Mouse (Mus musculus) left cerebral cortex, adult 8-10 months (tissue): ENCODE data around the gene Olfr1216. TPM values are rescaled to one million over a fixed set of nuclear protein-coding genes. Genes with fewer than 3 reads are reported as not detected.
"Not testable (repeated sequence)": the region's sequence is repeated elsewhere in the genome, so short reads cannot be mapped to it uniquely, and the experiment has no call there.

Experiments used
- DNase-seq, 2 experiments: peaks; one replicate each; pipeline ENCODE4 v3.0.0; 2022; ENCODE audit warnings: low spot score in 2 of 2
- total RNA-seq, 4 experiments: library from RNA; stranded (reverse); gene quantifications; 2 replicates each; pipeline ENCODE4 v1.2.4; 2022

Gene Olfr1216
- total RNA-seq: not detected

GRCm38 (mm10) chr2:89018240-89018639, at the start of gene Olfr1216:
Gene Olfr1216 (minus strand): TSS chr2:89018340.
- DNase-seq: no peak

GRCm38 (mm10) chr2:89061087-89061486, 42.9 kb upstream of the Olfr1216 start, which contains the start of gene Olfr1218:
Gene Olfr1218 (minus strand): TSS chr2:89061187.
- DNase-seq: no peak

GRCm38 (mm10) chr2:89031965-89032364, 13.8 kb upstream of the Olfr1216 start, which contains the start of gene Olfr1217:
Gene Olfr1217 (minus strand): TSS chr2:89032065.
- no peak for DNase-seq

GRCm38 (mm10) chr2:89021436-89021835, 3.3 kb upstream of the Olfr1216 start:
- not testable (repeated sequence) for DNase-seq

- no peak for DNase-seq
These were observed 11.3 kb downstream of the Olfr1216 start, which contains the start of gene Olfr1215 for GRCm38 (mm10) chr2:89006873-89007272. Gene Olfr1215 (minus strand): TSS chr2:89006973.

GRCm38 (mm10) chr2:88992553-88992952, 25.6 kb downstream of the Olfr1216 start, which contains the start of gene Olfr1214:
Gene Olfr1214 (minus strand): TSS chr2:88992653.
- no peak for DNase-seq

GRCm38 (mm10) chr2:88980181-88980580, 38.0 kb downstream of the Olfr1216 start, which contains the start of gene Gm13762:
Gene Gm13762 (minus strand): TSS chr2:88980281.
- DNase-seq: no peak

Other genes with a start within 250 kb of the Olfr1216 start
- not detected for gene Olfr1200, start 247.9 kb downstream of the Olfr1216 start, total RNA-seq
- gene Olfr1201, start 225.3 kb downstream of the Olfr1216 start, total RNA-seq: not detected
- gene Olfr1202, start 203.8 kb downstream of the Olfr1216 start, total RNA-seq: not detected
- not detected for gene Olfr1205, start 188.6 kb downstream of the Olfr1216 start, total RNA-seq
- not detected for gene Olfr1204, start 169.0 kb downstream of the Olfr1216 start, total RNA-seq
- not detected for gene Olfr1206, start 155.1 kb downstream of the Olfr1216 start, total RNA-seq
- gene Olfr1208, start 116.0 kb downstream of the Olfr1216 start, total RNA-seq: not detected
- not detected for gene Olfr1209, start 103.2 kb downstream of the Olfr1216 start, total RNA-seq
- not detected for gene Olfr1211, start 80.2 kb downstream of the Olfr1216 start, total RNA-seq
- gene Olfr1212, start 64.4 kb downstream of the Olfr1216 start, total RNA-seq: not detected
- not detected for gene Gm13762, start 38.1 kb downstream of the Olfr1216 start, total RNA-seq
- not detected for gene Olfr1214, start 25.7 kb downstream of the Olfr1216 start, total RNA-seq
- gene Olfr1215, start 11.4 kb downstream of the Olfr1216 start, total RNA-seq: not detected
- not detected for gene Olfr1217, start 13.7 kb upstream of the Olfr1216 start, total RNA-seq
- gene Olfr1218, start 42.8 kb upstream of the Olfr1216 start, total RNA-seq: not detected
- not detected for gene Olfr1219, start 65.2 kb upstream of the Olfr1216 start, total RNA-seq
- gene Olfr1220, start 88.5 kb upstream of the Olfr1216 start, total RNA-seq: not detected
- not detected for gene Olfr1221, start 98.9 kb upstream of the Olfr1216 start, total RNA-seq
- not detected for gene Olfr1222, start 114.7 kb upstream of the Olfr1216 start, total RNA-seq
- gene Olfr1223, start 133.2 kb upstream of the Olfr1216 start, total RNA-seq: not detected
- not detected for gene Olfr1224-ps1, start 145.8 kb upstream of the Olfr1216 start, total RNA-seq
- not detected for gene Olfr1225, start 156.3 kb upstream of the Olfr1216 start, total RNA-seq
- gene Olfr1226, start 181.7 kb upstream of the Olfr1216 start, total RNA-seq: not detected
- gene Olfr1228, start 235.7 kb upstream of the Olfr1216 start, total RNA-seq: not detected